Mouse (Mus musculus) adrenal gland, postnatal 25 days (tissue): ENCODE measurements at regions not wholly inside any gene's neighbourhood (a gene's known extent, or its start where the extent isn't known, plus 50 kb on each side); places are given as distances from the start of the nearest gene placed in this dataset.

Experiments
- DNase-seq: peaks from one replicate; pipeline ENCODE4 v3.0.0; 2021; ENCODE audit warnings: mixed read lengths

GRCm38 (mm10) chr16:65916831-65917230, 101.8 kb downstream of the Vgll3 start:
- DNase-seq = no peak

GRCm38 (mm10) chr16:65925986-65926385, 110.9 kb downstream of the Vgll3 start:
- no peak for DNase-seq

DNA sequence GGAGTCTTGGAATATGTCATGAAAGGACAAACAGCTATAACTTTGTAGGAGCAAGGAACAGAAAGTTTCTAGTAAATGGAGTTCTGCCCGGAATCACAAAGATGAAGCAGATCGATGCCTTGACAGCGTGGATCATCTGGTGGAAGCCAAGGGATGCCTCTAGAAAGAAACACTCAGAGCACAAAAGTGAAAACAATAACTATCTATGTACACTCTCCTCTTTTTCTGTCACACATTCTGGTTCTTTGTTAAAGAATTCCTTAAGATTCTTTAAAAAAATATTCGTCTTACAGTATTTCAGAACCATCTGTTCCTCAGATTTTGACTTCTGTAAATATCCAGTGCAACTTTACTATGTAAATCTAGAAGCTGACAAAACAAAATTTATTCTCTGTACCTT, 148.8 kb downstream of the Vgll3 start:
- no peak for DNase-seq

- DNase-seq = no peak
Observed at GRCm38 (mm10) chr16:65964260-65964659, 149.2 kb downstream of the Vgll3 start.

GRCm38 (mm10) chr16:65977075-65977474, 162.0 kb downstream of the Vgll3 start:
- DNase-seq = no peak

DNA sequence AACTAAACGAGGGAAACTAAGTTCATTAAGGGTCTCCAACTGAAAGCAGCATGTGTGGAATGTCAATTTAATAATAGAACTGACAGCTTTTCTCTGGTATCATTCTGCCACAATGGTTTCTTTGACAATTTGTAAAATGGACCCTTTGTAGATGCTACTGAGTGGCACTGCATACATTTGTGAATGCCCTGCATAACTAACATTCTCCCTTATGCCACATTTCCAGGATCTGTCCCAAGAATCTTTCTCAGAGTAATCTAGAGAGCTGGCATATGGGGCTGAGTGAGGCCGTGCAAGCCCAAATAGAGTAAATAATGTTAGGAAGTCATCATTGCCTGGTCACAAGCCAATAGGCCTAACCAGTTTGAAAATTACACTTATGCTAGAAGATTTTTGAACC, 172.1 kb downstream of the Vgll3 start:
- no peak for DNase-seq

- no peak for DNase-seq
Observed at GRCm38 (mm10) chr16:65999343-65999742, 184.3 kb downstream of the Vgll3 start.

DNA sequence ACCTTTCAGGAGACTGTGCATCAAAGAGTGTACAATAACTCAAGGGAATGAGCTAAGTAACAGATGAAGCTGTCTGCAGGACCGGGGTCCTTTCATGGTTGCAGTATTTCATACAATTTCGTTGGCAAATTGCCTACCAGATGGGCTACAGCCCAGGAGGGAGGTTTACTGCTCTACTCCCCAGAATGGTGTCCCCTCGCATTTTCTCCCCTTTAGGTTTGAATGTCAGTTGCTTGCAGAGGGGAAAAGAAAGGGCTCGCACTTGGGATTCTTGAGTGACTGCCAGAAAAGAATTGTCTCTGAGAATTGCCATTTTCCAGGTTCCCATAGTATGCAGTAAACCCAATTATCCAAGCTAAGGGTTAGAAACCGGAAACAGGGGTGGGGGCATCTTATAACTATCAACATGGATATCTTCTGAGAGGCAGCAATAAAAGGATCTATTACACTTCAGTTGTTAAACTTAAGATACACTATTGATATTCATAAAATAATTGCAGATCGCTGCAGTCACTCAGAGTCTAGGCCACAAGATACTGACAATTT, 185.7 kb downstream of the Vgll3 start:
- no peak for DNase-seq

DNA sequence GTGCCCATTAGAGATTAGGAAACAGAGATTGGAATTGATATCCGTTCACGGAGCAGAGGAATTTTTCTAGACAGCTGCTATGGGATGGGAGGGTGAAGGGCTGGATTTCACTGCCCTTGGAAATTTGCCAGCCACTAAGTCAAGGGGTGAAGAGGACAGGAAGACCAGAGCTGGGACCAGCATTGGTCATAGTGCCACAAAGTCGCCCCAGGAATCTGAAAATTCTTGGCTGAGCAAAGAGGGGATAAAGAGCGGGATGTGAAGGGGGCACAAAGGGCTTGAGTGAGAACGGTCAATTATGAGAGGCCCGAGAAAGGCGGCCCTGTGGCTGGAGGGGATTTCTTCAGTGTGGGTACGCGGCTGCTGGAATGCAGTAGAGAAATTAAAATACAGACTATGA, 189.6 kb downstream of the Vgll3 start:
- no peak for DNase-seq

- peak; percentile 5 for DNase-seq
Observed at GRCm38 (mm10) chr16:66005954-66006580, 191.0 kb downstream of the Vgll3 start.

GRCm38 (mm10) chr16:66013608-66014007, 198.6 kb downstream of the Vgll3 start:
- DNase-seq = no peak

DNA sequence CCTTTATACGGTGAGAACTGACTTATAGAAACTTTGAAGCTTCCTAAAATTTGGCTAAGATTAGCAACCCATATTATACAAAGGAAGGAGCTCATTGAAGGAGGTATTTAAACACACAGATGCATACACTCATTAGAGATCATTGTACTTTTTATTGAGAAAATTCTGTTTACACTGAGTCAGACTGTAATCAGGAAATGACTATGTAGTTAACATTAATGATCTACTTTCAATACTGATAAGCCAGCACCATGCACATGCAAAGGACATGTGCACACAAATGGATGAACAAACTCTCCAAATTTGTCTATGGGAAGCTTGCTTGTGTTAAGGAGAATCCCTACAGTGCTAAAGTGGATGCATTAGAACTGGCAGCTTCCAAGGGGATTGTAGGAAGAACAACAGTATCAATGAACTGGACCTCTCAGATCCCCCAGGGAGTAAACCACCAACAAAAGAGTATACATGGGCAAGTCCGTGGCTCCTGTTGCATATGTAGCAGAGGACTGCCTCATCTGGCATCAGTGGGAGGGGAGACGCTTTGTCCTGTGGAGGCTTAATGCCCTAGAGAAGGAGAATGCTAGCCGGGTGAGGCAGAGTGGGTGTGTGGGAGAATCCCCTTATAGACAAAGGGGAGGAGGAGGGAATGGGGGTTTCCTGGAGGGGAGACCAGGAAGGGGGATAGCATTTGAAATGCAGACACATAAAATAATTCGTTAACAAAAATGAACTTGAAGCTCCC, 200.0 kb downstream of the Vgll3 start:
- no peak for DNase-seq

DNA sequence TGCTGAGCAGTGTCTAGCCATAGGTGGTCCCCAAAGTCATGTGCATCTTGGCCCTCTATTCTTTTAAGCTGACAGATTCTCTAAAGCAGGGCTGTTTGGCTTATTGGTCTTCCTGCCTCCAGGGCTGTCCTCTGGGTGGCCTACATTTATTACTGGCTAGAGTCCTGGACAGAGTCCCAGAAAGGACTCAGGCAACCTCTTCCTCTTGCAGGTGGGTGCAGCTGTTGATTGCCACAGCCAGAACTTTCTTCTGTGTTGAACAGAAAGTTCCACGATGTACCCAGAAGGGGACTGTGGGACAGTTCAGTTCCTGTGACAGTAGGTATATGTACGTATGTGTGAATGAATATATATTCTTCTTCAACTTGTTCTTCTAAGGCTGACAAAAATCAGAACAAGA, 202.0 kb downstream of the Vgll3 start:
- no peak for DNase-seq

DNA sequence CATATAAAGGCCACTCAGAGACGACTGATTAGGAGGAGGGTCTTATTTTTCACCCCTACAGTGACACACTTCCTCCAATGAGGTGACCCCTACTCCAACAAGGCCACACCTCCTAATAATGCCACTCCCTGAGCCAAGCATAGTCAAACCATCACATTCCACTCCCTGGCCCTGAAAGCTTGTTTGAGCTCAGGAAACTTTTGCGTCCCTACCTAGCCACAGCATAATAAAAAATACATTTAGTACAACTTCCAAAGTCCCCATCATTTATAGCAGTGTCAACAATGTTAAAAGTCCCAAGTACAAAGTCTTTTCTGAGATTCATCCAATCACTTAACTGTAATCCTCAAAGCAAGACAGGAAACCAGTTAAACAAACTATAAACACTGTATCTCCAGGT, 208.3 kb downstream of the Vgll3 start:
- no peak for DNase-seq
